Mouse (Mus musculus) urinary bladder, adult 18-20 months (tissue): ENCODE results near the gene Egln1.

Source experiments
- DNase-seq, 2 experiments: peaks; one replicate each; pipeline ENCODE4 v3.0.0; 2022; ENCODE audit warnings: low spot score in 2 of 2, mixed read lengths in 2 of 2

The Egln1 gene

DNA sequence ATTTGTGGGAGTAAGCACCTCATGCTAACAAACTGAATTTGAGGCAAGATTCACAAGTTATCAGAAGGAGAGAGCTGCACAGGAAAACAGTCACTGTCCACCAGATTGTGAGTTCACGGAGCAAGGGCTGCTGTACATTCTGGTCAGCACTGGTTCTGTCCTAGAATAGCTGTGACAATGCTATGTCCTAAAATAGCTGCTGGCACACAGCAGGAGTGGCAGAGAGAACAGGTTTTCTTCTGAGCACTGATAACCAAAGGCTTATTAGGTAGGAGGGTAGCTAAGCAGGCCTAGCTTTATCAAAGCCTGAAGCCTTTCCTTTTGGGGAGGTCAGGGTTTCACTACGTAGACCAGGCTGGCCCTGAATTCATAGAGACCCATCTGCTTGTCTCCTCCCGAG, 88.9 kb downstream of the Egln1 start:
- DNase-seq, result no peak

DNA sequence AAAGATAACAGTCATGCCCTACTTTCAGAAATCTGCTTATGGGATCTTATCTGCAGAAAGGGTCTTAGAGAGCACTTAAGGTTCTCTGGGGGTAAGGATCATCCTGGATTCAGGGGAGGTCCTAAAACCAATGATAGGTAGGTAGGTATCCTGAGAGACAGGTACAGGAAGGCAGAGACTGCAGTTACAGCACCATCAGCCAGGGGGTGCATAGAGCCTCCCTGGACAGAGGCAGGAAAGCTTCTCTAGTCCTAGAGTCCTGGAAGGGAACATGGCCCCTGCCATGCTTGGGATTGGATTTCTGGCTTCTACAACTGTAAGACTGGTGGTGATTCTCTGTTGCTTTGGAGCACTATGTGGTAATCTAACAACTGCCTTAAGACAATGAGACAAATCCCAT, 89.7 kb downstream of the Egln1 start:
- DNase-seq, result no peak
